Mouse (Mus musculus) granulocyte monocyte progenitor cell, adult 5-6 weeks (primary cell): ENCODE results near the gene Zfp648. TPM values are rescaled to one million over a fixed set of nuclear protein-coding genes. Genes with fewer than 3 reads are reported as not detected.
A peak's percentile ranks its signal among the peaks of the same experiment; 100 is the strongest.

ENCODE experiments used
- ATAC-seq: replicated peaks from 2 replicates; pipeline ENCODE4 v1.8.0; 2016; ENCODE audit warnings: mild to moderate bottlenecking, moderate TSS enrichment, inconsistent platforms; ENCODE audit not compliant: poor library complexity, severe bottlenecking
- total RNA-seq, 2 experiments: library from RNA; stranded (forward) in 1 of 2; stranded (reverse) in 1 of 2; fragments of 200-712, 200-1000 nt in 1 of 2; fragments of >200 nt in 1 of 2; fragmentation: Nextera tagmentation in 1 of 2; gene quantifications; 2 replicates each; pipeline ENCODE4 v1.2.3; 2014 to 2017

The Zfp648 gene
- total RNA-seq, 2 experiments from 2014 or later, result not detected

DNA sequence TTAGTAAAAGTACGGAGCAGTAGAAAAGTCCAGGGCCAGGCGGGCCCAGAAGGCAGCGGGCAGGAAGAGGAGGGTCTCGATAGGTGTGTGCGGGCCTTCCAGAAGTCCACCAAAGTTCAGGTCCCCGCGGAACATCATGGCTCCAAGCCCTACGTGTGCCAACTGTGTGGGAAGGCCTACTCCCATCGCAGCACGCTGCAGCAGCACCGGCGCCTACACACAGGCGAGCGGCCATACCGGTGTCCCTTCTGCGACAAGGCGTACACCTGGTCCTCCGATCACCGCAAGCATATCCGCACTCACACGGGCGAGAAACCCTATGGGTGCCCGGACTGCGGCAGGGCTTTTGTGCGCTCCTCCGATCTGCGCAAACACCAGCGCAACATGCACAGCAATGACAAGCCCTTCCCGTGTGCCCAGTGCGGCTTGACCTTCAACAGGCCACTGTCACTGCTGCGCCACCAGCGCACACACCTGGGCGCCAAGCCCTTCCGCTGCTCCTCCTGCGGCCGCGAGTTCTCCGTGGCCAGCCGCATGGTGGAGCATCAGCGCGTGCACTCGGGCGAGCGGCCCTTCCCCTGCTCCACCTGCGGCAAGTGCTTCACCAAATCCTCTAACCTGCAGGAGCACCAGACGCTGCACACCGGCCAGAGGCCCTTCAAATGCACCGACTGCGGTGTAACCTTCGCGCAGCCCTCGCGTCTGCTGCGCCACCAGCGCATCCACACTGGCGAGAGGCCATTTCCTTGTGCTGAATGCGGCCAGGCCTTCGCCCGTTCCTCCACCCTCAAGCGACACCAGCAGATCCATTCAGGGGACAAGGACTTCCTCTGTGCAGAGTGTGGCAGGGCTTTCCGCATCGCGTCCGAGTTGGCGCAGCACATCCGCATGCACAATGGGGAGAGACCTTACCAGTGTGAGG, 3.9 kb downstream of the Zfp648 start:
- ATAC-seq, result peak; percentile 42

DNA sequence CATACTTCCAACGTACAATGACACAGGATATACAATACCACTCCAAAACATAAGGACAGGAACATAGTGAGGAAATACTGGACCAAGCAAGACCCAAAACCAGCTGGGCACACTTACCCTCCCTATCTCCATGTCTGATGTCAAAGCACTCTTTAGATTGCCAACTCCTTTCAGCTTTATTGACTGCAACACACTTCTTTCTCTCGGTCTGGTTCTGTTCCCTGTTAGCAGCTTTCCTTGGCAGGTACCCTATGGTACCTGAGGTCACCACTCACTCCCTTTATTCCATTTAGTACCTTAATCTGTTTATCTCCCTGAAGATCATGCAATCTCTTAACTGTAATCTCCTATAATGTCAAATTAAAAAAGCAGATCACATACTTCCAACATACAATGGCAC, 19.0 kb downstream of the Zfp648 start:
- ATAC-seq, result no peak

DNA sequence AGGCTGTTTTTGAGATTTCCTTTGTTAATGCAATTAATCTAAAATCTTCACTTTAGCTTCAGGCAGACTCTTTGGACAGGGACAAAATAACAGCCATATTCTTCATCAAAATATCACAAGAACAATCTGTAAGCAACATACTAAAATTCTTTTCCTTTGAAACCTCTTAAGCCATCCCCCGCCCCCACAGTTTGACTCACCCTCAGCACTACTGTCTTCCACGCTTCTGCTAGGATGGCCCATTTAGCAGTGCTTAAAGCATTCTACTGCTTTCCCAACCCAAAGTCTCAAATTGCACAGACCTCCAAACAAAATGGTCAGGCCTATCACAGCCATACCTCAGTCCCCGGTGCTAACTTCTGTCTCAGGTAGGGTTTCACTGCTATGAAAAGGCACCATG, 19.6 kb downstream of the Zfp648 start:
- ATAC-seq, result no peak

DNA sequence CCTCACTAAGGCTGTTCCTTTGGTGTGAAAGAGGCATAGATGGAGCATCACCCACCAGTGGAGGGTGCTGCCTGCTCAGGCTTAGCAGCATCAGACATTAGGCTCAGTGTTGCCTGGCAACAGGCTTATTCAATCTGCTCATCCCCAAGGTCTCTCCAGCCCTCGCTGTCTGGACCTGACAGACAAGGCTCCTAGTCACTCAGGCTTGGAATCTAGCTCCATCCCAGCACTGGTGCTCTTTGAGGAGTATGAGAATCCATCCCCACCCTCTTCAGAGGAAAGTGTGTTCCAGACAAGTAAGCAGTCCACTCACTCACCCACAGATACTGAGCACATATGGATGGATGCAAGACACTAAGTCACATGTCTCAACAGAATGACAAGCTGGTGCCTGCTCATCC, 22.8 kb downstream of the Zfp648 start:
- no peak for ATAC-seq

DNA sequence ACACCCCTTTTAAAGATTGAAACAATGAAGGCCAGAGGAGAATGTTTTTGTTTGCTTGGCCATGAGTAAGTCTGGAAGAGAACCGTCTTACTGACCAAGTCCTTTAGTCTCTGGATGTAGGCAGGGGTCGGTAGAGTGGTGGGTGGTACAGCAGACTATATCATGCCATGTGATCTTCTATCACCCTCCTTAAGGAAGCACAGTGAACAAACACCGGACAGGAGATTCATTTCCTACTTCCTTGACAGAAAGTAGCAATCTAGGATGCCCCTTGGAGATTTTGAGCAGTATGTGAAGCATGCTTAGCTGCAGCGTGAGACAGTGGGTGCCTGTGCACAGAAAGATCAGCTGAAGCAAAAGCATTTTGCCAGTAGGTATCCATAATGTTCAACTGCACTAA, 31.6 kb downstream of the Zfp648 start:
- no peak for ATAC-seq

DNA sequence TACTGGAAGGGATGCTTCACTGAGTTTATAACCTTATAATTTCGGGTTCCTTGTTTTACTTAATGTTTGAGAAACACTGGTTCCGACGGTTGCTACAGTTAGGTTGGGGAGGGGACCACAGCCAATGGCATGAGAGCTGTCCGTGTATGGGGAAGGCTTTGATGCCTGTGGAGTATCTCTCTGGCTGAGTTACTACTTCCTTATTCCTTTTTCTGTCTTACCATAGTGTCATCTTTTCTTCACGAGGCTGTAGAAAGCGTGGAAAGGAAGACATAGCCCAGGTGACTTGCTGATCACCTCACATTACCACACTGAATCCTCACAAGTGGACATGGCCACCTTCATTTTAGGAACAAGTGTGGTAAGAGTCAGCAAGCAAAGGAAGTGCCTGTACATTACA, 32.0 kb downstream of the Zfp648 start:
- peak; percentile 33; the same call in 1 of the 2 replicates for ATAC-seq

DNA sequence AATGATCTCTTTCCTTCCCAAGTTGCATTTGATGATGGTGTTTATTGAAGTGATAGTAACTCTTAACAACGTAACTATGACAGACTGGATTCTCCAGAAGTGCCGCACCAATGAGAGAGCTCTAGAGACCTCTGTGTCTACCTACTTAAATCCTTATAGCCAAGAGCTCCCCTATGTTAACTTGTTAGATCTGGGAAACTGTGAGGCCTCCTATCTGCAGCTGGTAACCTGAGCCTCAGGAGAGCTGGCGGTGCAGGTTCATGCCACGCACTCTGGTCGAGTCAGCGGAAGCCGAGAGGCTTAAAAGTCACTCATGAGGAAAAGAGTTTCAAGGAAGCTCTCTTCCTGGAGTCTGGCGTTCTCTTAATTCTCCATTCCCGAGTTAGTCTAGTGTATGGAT, 33.8 kb downstream of the Zfp648 start:
- no peak for ATAC-seq

DNA sequence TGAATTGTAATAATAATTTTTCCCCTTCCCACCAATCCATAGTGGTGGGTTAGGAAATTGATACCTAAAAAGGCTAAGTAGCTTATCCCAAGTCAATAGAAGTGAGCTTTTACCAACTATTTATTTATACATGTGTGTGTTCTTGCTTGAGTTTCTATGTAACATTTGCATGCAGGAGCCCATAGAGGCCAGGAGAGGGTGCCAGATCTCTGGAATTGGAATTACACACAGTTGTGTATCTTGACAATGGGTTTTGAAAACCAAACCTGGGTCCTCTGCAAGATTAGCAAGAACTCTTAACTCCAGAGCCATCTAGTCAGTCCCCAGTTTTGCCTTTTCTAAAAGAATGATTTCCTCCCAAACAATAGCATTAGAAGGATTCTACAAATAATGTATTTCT, 37.9 kb downstream of the Zfp648 start:
- no peak for ATAC-seq

DNA sequence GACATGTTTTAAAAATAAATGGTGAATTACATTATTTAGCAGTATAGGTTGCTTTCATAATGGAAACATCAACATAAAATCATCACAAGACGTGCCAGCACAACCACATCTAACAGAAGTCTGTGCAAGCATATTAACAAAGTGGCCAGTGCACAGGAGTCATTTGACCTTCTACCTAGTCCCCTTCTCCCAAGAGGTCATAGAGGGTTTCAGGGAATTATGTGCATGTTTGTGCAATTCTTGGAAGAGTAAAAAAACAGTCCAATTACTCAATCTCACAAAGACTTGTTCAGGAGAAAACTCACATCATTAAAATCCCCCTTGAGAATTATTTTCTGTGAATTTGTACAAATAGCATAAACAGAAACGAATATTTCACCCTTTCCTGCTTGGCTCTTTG, 50.2 kb downstream of the Zfp648 start:
- no peak for ATAC-seq

DNA sequence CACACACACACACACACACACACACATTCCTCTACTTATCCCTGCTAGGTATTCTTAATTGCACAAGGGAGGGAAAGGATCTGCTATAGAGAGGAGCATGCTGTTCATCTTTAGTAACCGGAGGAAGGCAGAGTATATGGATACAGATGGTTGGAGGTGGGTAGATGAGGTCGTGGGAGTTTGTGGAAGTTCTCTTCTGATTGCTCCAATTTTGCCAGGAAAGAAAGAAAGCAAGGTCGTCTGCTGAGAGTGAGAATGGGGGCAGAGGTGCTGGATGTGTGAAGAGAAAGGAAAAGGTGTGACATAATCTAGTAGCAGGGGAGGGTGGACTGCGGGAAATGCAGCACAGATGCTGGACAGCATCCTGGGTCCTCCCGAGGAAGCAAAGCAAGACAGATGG, 51.8 kb downstream of the Zfp648 start:
- ATAC-seq, result no peak
